Mouse (Mus musculus): ENCODE data around the gene Calcb. TPM values are rescaled to one million over a fixed set of nuclear protein-coding genes. Genes with fewer than 3 reads are reported as not detected.
A peak's percentile ranks its signal among the peaks of the same experiment; 100 is the strongest.

Gene Calcb
- polyA plus RNA-seq, 1 experiment from 2014 or later = not detected

- H3K9ac ChIP-seq (ENCODE audit: low read depth, low read length) = no peak overlapping the region
- no peaks in the 10 kb centered on the region for H3K27me3 ChIP-seq (ENCODE audit: control insufficient read depth, insufficient read depth, low read depth, low read length)
- H3K4me3 ChIP-seq (ENCODE audit: low read depth, low read length) = no peak overlapping the region
- no peaks in the 10 kb centered on the region for H3K36me3 ChIP-seq (ENCODE audit: control insufficient read depth, insufficient read depth)
- H3K4me2 ChIP-seq (ENCODE audit: low read depth, low read length) = no peak overlapping the region
- H3K4me1 ChIP-seq (ENCODE audit: control insufficient read depth, low read depth, low read length) = no peaks in the 10 kb centered on the region
- no peaks in the 10 kb centered on the region for H3K9me3 ChIP-seq (replicated peaks; ENCODE audit: control insufficient read depth, low read length)
- ATAC-seq (ENCODE audit: low read depth) = no peak
- H3K27ac ChIP-seq (ENCODE audit: low read length) = no peak overlapping the region
- WGBS (ENCODE audit: insufficient replicate concordance) = 57% methylated on average over 3 of the region's 3 CpGs
Observed at GRCm38 (mm10) chr7:114766523-114766922, 48.1 kb downstream of the Calcb start.

DNA sequence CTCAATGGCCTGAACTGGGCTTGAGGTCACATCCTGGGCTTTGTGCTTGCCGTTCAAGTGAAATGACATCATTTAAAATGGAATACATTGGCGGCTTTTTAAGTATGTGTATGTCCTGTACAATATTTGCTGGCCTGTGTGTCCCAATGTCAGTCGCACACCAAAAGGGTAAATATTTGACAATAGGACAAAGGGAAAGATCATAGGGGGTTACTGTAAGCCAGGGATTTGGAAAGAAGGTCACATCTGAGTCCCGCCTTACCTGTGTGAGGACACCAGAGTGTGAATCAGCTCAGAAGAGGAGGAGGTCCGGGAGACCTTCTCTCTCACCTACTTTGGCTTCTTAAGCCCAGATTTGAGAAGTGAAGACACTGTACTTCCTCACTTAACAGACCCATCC, 50.1 kb downstream of the Calcb start:
- ATAC-seq (ENCODE audit: low read depth) = peak; percentile 73
- H3K4me1 ChIP-seq (ENCODE audit: control insufficient read depth, low read depth, low read length) = no peaks in the 10 kb centered on the region
- H3K4me3 ChIP-seq (ENCODE audit: low read depth, low read length) = peak overlapping the region; percentile 45
- H3K9me3 ChIP-seq (replicated peaks; ENCODE audit: control insufficient read depth, low read length) = no peaks in the 10 kb centered on the region
- peak overlapping the region; percentile 80 for H3K27ac ChIP-seq (ENCODE audit: low read length)
- no peak overlapping the region for H3K4me2 ChIP-seq (ENCODE audit: low read depth, low read length)
- H3K9ac ChIP-seq (ENCODE audit: low read depth, low read length) = peak overlapping the region; percentile 36; the same call in 1 of the 2 replicates
- H3K27me3 ChIP-seq (ENCODE audit: control insufficient read depth, insufficient read depth, low read depth, low read length) = no peaks in the 10 kb centered on the region
- 57% methylated on average over 5 of the region's 5 CpGs for WGBS (ENCODE audit: insufficient replicate concordance)
- H3K36me3 ChIP-seq (ENCODE audit: control insufficient read depth, insufficient read depth) = no peaks in the 10 kb centered on the region

DNA sequence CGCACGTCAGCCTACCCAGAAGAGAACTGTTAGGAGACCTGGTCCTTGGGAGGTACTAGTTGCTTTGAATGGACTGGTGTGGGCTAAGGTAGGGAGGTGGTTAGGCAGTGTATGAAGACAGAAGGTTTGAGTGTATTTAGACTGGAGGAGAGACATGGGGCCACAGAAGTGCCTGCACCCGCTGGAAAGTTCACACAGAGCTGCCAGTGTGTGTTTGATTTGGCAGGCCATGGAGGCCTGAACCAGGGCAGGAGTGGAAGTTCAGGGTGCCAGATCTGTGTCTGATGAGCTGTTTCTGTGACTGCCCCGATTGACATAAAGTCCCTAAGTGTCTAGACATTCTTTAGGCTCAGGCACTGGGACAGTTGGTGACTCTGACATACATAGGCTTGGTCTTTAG, 50.6 kb downstream of the Calcb start:
- Histone ChIP-seq H3K27me3 (ENCODE audit: control insufficient read depth, insufficient read depth, low read depth, low read length) (no peaks in the 10 kb centered on the region), H3K4me3 (ENCODE audit: low read depth, low read length) (peak overlapping the region; percentile 45), H3K27ac (ENCODE audit: low read length) (peak overlapping the region; percentile 80), H3K36me3 (ENCODE audit: control insufficient read depth, insufficient read depth) (no peaks in the 10 kb centered on the region), H3K4me2 (ENCODE audit: low read depth, low read length) (peak overlapping the region; percentile 11; the same call in 1 of the 2 replicates), H3K9ac (ENCODE audit: low read depth, low read length) (peak overlapping the region; percentile 36), H3K4me1 (ENCODE audit: control insufficient read depth, low read depth, low read length) (no peaks in the 10 kb centered on the region), H3K9me3 (replicated peaks; ENCODE audit: control insufficient read depth, low read length) (no peaks in the 10 kb centered on the region)
- ATAC-seq (ENCODE audit: low read depth) = peak; percentile 6; the same call in 1 of the 2 replicates
- WGBS (ENCODE audit: insufficient replicate concordance) = 55% methylated on average over 4 of the region's 4 CpGs

GRCm38 (mm10) chr7:114770586-114770985, 52.1 kb downstream of the Calcb start:
- H3K9ac ChIP-seq (ENCODE audit: low read depth, low read length) = no peak overlapping the region
- ATAC-seq (ENCODE audit: low read depth) = no peak
- no peak overlapping the region for H3K4me3 ChIP-seq (ENCODE audit: low read depth, low read length)
- 0 out of 2 replicates have a peak overlapping the region, but pooled peaks have one; percentile 6 for H3K27ac ChIP-seq (ENCODE audit: low read length)
- no peaks in the 10 kb centered on the region for H3K27me3 ChIP-seq (ENCODE audit: control insufficient read depth, insufficient read depth, low read depth, low read length)
- WGBS (ENCODE audit: insufficient replicate concordance) = 68% methylated on average over 3 of the region's 3 CpGs
- H3K9me3 ChIP-seq (replicated peaks; ENCODE audit: control insufficient read depth, low read length) = no peaks in the 10 kb centered on the region
- H3K4me2 ChIP-seq (ENCODE audit: low read depth, low read length) = peak overlapping the region; percentile 1; the same call in 1 of the 2 replicates
- H3K36me3 ChIP-seq (ENCODE audit: control insufficient read depth, insufficient read depth) = no peaks in the 10 kb centered on the region
- H3K4me1 ChIP-seq (ENCODE audit: control insufficient read depth, low read depth, low read length) = no peaks in the 10 kb centered on the region

DNA sequence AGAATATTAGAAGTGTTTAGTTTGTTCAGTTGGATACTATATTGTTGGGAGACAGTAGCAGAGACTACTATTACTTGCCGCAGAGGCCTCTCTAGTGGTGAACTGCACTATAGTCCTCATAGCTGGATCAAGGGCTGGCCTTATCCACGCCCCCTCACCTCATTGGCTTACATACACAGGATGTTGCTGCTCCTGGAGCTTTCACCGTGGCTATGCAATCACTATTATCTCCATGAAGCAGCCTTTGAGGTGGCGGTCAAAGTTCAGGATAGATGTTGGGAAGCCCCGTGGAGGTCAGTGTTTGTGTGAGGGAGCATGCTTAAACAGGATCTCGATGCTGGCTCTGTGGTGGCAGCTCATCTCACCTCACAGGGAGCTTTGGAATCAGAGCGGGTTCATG, 53.4 kb downstream of the Calcb start:
- Histone ChIP-seq H3K4me2 (ENCODE audit: low read depth, low read length) (0 out of 2 replicates have a peak overlapping the region, but pooled peaks have one; percentile 19), H3K27ac (ENCODE audit: low read length) (peak overlapping the region; percentile 73), H3K9me3 (replicated peaks; ENCODE audit: control insufficient read depth, low read length) (no peaks in the 10 kb centered on the region), H3K4me1 (ENCODE audit: control insufficient read depth, low read depth, low read length) (no peaks in the 10 kb centered on the region), H3K9ac (ENCODE audit: low read depth, low read length) (no peak overlapping the region), H3K4me3 (ENCODE audit: low read depth, low read length) (no peak overlapping the region), H3K27me3 (ENCODE audit: control insufficient read depth, insufficient read depth, low read depth, low read length) (no peaks in the 10 kb centered on the region), H3K36me3 (ENCODE audit: control insufficient read depth, insufficient read depth) (no peaks in the 10 kb centered on the region)
- peak; percentile 85 for ATAC-seq (ENCODE audit: low read depth)
- WGBS (ENCODE audit: insufficient replicate concordance) = 38% methylated on average over 7 of the region's 7 CpGs

Other genes starting within 250 kb of the Calcb start
- 1.1 and 1.7 TPM in 2 replicates for gene Cyp2r1, start 155.7 kb upstream of the Calcb start, polyA plus RNA-seq (2015; fragmentation: Nextera tagmentation; extraction: Ambion mirVana)
- gene Calca, start 82.3 kb upstream of the Calcb start, polyA plus RNA-seq (2015; fragmentation: Nextera tagmentation; extraction: Ambion mirVana) = 0.24 and 0.32 TPM in 2 replicates
- gene Insc, start 25.1 kb downstream of the Calcb start, polyA plus RNA-seq (2015; fragmentation: Nextera tagmentation; extraction: Ambion mirVana) = 23.2 and 25.6 TPM in 2 replicates